Mouse (Mus musculus) limb, embryonic 11.5 days (tissue): ENCODE measurements around the gene Nfic. TPM values are rescaled to one million over a fixed set of nuclear protein-coding genes. Genes with fewer than 3 reads are reported as not detected.

ENCODE experiments used
- ATAC-seq: fragments of 200-750 bp; cut with Nextera tagmentation; 2 replicates; pipeline ENCODE4 v1.8.0; 2017; ENCODE audit warnings: low read depth; ENCODE audit not compliant: insufficient number of reproducible peaks, low FRiP score, low TSS enrichment
- DNase-seq: peaks from one replicate; pipeline ENCODE4 v3.0.0-alpha.2; 2015; ENCODE audit warnings: low spot score
- H3K27ac ChIP-seq: fragments of 300-500 bp; sonication (generic); replicated peaks from 2 replicates; pipeline ENCODE4 v1.5.1; 2014; ENCODE audit warnings: low read depth, mild to moderate bottlenecking, low read length
- H3K27me3 ChIP-seq: fragments of 300-500 bp; sonication (generic); 2 replicates; pipeline ENCODE4 v1.6.1; 2014; ENCODE audit warnings: mild to moderate bottlenecking, low read length, mixed read lengths; ENCODE audit not compliant: control insufficient read depth, insufficient read depth
- H3K36me3 ChIP-seq: fragments of 300-500 bp; sonication (generic); 2 replicates; pipeline ENCODE4 v1.6.1; 2014; ENCODE audit warnings: mild to moderate bottlenecking, low read length, moderate library complexity, mixed read lengths; ENCODE audit not compliant: control insufficient read depth, insufficient read depth
- H3K4me1 ChIP-seq: fragments of 300-500 bp; sonication (generic); 2 replicates; pipeline ENCODE4 v1.6.1; 2014; ENCODE audit warnings: low read length, mixed read lengths; ENCODE audit not compliant: control insufficient read depth, insufficient read depth
- H3K4me2 ChIP-seq: fragments of 300-500 bp; sonication (generic); 2 replicates; pipeline ENCODE4 v1.6.1; 2014; ENCODE audit warnings: low read depth, mild to moderate bottlenecking, moderate library complexity; ENCODE audit not compliant: severe bottlenecking
- H3K4me3 ChIP-seq: fragments of 300-500 bp; sonication (generic); 2 replicates; pipeline ENCODE4 v1.5.1; 2014; ENCODE audit warnings: low read depth, low read length
- H3K9ac ChIP-seq: fragments of 300-500 bp; sonication (generic); 2 replicates; pipeline ENCODE4 v1.6.1; 2014; ENCODE audit warnings: mild to moderate bottlenecking, low read length
- H3K9me3 ChIP-seq: fragments of 300-500 bp; sonication (generic); 2 replicates; pipeline ENCODE4 v1.6.1; 2016; ENCODE audit warnings: low read length; ENCODE audit not compliant: control insufficient read depth
- WGBS: fragments of 180-500 bp; shearing (Covaris S2); extraction: QIAGEN DNeasy Blood & Tissue Kit; methylation state at CpG from one replicate; pipeline ENCODE4 v1.1.7; 2014; 5-methylcytosine and 5-hydroxymethylcytosine counted together
- polyA plus RNA-seq: library from polyadenylated mRNA; unstranded; fragments of >200 nt; fragmentation: Nextera tagmentation; extraction: Ambion mirVana; gene quantifications from 2 replicates; pipeline ENCODE4 v1.2.1, GENCODE M21; 2014

Nfic gene
- polyA plus RNA-seq, 1 experiment from 2014 or later = 16.7 TPM

DNA sequence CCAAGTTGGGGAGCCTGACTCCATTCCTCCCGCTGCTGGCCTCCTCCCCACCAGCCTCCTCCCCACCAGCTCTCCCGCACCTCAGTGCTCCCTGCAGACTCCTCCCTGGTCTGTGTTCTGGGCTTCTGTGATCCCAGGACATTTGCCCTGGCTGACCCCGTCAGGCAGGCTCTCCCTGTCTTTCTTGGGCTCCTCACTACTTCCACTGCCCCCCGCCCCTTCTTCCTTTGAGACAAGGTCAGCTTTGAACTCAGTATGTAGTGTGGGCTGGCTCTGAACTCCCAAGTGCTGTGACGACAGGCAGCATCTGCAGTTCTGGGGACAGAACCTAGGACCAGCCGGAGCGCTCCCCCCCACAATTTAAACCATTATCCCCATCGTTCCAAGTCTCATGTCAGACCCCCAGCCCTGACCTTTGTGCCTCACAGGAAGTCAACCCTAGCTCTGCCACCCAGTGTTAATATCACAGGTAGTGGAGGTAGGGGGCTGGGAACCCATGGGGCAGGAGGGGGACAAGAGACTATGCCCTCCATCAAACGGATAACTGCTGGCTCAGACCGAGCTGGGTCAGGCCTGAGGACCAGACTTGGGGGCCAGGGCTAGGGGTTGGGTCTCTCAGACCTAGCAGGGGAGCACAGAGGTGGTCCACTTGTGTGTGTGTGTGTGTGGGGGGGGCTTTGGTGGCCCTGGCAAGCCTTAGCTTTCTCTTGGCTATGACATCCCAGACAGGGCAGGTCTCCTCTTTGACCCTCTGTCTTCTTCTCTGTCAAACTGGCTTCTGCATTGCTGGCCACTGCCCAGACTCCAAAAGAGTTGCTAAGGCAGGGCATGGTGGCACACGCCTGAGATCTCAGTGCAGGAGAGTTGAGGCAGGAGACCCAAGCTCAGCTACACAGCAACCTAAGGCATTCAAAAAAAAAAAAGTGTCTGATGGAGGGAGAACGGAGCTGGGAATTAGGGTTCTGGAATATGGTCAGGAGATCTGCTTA is 37.9 kb downstream of the Nfic start:
- peak overlapping the region; percentile 52 for H3K9ac ChIP-seq
- H3K27ac ChIP-seq = no peak overlapping the region; the same call in 1 of the 2 replicates
- H3K4me3 ChIP-seq = peak overlapping the region; percentile 28
- ATAC-seq (no peak), DNase-seq (no peak)
- WGBS = 45% methylated on average over 12 of the region's 12 CpGs
- no peaks in the 10 kb centered on the region for H3K27me3 ChIP-seq
- H3K4me1 ChIP-seq = peaks cover 49% of the 10 kb centered on the region
- H3K4me2 ChIP-seq = peak overlapping the region; percentile 72
- no peaks in the 10 kb centered on the region for H3K36me3 ChIP-seq
- no peaks in the 10 kb centered on the region for H3K9me3 ChIP-seq

DNA sequence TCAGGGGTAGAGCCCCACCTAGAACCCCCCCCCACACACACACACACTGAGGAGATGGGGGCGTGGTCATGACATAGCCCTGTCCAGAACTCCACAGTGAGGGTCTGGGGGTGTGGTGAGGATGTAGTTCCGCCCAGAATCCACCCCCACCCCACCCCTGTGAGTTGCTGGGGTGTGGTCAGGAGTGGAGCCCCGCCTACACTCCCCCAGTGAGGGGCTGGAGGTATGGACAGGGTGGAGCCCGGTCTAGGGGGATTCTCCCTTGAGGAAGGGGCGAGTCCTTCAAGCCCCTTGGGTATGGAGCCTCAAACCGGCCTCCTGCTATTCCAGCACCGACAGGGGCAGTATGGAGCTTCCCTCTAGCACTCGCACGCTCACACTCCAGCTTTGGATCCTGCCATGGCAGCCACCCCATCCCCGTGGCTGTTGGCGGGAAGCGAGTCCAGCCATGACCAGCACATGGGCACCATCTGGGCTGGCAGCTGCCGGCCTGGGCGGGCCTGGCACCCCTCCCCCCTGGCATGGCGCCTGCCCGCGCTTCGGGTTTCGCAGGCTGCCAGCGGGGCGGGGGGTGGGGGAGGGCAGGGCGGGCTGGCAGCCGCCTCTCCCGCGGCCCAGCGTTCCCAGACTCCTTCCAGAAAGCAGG is 38.7 kb downstream of the Nfic start:
- peaks cover 49% of the 10 kb centered on the region for H3K4me1 ChIP-seq
- H3K9ac ChIP-seq = peak overlapping the region; percentile 52
- H3K27ac ChIP-seq = peak overlapping the region; percentile 30; the same call in 1 of the 2 replicates
- no peaks in the 10 kb centered on the region for H3K27me3 ChIP-seq
- H3K36me3 ChIP-seq = no peaks in the 10 kb centered on the region
- DNase-seq (peak; percentile 83), ATAC-seq (peak; percentile 70)
- peak overlapping the region; percentile 28 for H3K4me3 ChIP-seq
- WGBS = 2% methylated on average over 18 of the region's 26 CpGs
- H3K9me3 ChIP-seq = no peaks in the 10 kb centered on the region
- H3K4me2 ChIP-seq = peak overlapping the region; percentile 72

DNA sequence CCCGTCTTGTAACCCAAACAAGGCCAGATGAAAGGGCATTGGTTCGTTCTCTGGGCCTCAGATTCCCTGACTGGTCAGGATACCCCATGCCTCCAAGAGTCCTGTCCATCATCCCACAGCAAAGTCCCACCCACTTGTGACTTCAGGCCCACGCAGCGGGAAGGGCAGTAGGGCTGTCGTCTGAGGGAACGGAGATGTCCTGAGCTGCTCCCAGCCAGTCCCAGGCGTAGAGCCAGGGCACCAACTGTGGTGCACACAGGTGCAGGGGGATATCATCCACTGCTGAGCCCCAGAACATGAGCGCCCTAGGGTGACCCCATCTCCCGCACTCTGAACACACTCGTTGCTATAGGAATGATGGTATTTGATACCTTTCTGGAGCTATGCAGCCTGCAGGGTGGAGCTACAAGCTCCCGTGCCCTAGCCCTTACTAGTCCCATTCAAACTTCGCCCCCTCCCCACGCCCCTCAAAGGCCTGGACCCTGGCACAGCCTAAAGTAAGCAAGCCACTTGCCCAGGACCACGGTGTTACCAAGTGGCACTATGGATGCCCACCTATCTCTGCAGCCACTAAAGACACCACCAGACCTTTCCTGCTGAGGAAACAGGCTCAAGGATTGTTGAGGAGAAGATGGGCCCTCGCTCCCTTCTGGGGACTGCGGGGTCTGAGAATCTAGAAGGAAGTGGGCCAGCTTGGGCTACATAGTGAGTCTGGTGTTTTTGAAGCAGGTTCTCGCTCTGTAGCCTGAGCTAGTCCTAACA is 39.7 kb downstream of the Nfic start:
- ATAC-seq = no peak
- Histone ChIP-seq H3K4me3 (no peak overlapping the region), H3K4me1 (peaks cover 49% of the 10 kb centered on the region), H3K4me2 (no peak overlapping the region), H3K27ac (0 out of 2 replicates have a peak overlapping the region, but pooled peaks have one; percentile 33), H3K9ac (peak overlapping the region; percentile 22; the same call in 1 of the 2 replicates), H3K9me3 (no peaks in the 10 kb centered on the region), H3K27me3 (no peaks in the 10 kb centered on the region), H3K36me3 (no peaks in the 10 kb centered on the region)
- 66% methylated on average over 17 of the region's 17 CpGs for WGBS
- no peak for DNase-seq

DNA sequence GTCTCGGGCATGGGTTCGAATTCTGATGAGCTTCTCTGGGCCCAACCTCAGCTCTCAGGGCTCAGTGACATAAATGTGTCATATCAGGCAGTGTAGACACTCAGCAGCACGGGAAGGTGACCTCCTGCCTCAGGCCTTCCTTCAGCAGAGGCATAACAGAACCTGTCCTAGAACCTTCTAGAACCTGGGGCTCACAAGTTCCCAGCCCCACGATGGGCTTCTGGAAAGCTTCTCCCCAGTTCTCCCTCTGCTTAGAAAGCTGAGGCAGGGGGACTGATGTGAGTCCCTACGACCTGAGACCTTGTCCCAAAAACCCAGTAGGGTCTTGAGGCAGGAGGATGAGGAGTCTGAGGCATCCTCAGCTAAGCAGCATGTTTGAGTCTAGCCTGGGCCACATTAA is 40.3 kb downstream of the Nfic start:
- peaks cover 50% of the 10 kb centered on the region for H3K4me1 ChIP-seq
- ATAC-seq (no peak), DNase-seq (no peak)
- no peaks in the 10 kb centered on the region for H3K27me3 ChIP-seq
- H3K9me3 ChIP-seq = no peaks in the 10 kb centered on the region
- H3K4me2 ChIP-seq = no peak overlapping the region
- no peak overlapping the region for H3K9ac ChIP-seq
- no peak overlapping the region for H3K4me3 ChIP-seq
- no peaks in the 10 kb centered on the region for H3K36me3 ChIP-seq
- H3K27ac ChIP-seq = no peak overlapping the region
- WGBS = 81% methylated on average over 5 of the region's 5 CpGs

DNA sequence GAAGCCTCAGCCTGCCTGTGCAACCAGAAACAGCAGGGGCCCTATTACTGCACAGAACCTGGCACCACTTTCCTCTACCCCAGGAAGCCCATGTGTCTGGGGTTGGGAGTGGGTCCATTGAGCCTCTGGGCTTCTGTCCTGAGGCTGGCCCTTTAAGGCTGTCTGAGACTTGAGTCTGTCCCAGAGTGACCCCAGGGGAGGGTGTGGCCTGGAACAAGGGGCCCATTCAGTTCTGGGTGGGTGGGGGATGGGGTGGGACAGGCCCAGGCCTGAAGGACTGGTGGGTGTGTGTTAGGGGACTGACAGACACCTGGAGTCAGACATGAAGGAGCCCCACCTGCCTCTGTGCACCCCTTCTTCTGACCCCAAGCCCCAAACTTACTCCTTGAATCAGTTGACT is 40.8 kb downstream of the Nfic start:
- no peak overlapping the region for H3K4me3 ChIP-seq
- H3K27me3 ChIP-seq = no peaks in the 10 kb centered on the region
- H3K9me3 ChIP-seq = no peaks in the 10 kb centered on the region
- peaks cover 53% of the 10 kb centered on the region for H3K4me1 ChIP-seq
- H3K9ac ChIP-seq = no peak overlapping the region
- H3K36me3 ChIP-seq = no peaks in the 10 kb centered on the region
- no peak for ATAC-seq
- peak overlapping the region; percentile 11 for H3K27ac ChIP-seq
- no peak overlapping the region for H3K4me2 ChIP-seq
- DNase-seq = no peak

DNA sequence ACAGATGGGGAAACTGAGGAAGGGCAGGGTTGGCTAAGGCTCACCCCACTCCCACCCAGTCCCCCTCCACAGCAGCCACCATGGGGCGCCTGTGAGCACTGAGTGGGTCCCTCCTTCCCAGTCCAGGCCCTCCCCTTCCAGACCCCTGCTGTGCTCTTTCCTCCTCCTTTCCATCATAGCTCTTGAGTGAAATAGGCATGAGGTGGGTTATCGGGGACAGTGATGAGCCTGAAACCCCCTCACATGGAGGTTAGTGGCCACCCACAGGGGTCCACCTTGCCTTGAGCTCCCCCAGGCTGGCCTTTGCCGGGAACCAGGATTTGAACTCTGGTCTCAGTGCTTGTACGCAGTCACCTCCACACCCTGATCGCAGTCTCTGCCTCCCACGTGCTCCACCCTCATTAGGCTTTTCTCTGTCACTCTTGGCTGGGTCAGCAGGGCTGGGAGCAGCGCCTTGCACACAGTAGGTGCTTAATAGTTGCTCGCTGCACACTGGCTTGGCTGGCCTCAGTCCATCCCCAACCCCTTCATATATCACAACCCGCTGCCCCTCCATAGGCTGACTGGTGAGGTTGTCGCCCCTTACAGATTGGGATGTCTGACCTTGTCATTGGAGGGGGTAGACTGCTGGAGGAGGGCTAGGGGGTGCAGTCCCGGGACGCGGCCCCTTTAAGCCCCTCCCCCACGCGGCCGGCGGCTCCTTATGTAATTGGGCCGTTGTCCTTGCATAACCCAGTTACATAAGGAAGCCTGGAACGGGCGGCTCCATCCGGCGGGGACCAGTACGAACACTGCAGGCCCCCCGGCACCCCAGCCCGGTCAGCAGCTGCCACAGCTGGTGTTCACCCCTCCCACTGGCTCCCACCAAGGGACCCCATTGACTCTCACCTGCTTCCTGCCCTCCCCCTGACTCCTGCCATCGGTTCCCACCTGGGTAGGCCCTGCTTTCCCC is 41.8 kb downstream of the Nfic start:
- Histone ChIP-seq H3K36me3 (no peaks in the 10 kb centered on the region), H3K27ac (peak overlapping the region; percentile 11; the same call in 1 of the 2 replicates), H3K4me1 (peaks cover 60% of the 10 kb centered on the region), H3K4me2 (peak overlapping the region; percentile 27), H3K4me3 (peak overlapping the region; percentile 6; the same call in 1 of the 2 replicates), H3K9ac (peak overlapping the region; percentile 45), H3K9me3 (no peaks in the 10 kb centered on the region), H3K27me3 (no peaks in the 10 kb centered on the region)
- WGBS = 29% methylated on average over 26 of the region's 26 CpGs
- ATAC-seq = no peak
- DNase-seq = peak; percentile 76

DNA sequence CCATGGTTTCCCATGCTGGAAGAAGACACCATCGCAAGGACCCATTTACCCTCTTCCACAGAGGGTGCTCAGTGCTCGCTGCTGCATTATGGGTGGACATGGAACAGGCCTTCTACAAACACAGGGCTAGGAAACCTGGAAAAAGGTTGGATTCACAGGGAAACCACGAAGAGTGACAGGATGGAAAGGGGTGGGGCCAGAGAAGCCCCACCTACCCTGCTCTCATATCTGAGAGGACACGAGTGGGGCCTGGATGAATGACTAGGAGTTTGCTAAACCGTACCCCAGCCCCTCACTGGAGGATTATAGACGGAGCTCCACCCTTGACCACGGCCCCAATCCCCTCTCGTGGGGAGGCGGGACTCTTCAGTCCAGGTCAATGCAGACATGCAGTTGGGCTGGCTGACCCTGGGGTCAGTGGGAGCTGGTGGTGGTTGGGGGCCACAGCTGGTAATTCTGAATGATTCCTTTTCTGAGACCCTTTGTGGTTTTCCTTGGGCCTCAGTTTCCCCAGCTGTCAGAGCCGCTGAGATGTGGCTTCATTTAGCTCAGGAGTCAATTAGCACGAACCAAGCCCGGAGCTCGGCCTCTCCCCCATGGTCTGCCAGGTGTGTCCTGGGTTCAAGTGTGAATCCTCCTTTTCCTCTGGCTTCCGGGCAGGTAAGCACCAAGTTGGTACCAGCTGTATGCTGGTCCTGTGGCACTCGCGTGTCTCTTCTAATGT is 42.7 kb downstream of the Nfic start:
- WGBS = 79% methylated on average over 16 of the region's 16 CpGs
- ATAC-seq (no peak), DNase-seq (no peak)
- no peak overlapping the region for H3K27ac ChIP-seq
- no peaks in the 10 kb centered on the region for H3K36me3 ChIP-seq
- H3K9ac ChIP-seq = no peak overlapping the region
- no peaks in the 10 kb centered on the region for H3K9me3 ChIP-seq
- H3K4me1 ChIP-seq = peaks cover 65% of the 10 kb centered on the region
- H3K4me2 ChIP-seq = no peak overlapping the region
- no peak overlapping the region for H3K4me3 ChIP-seq
- H3K27me3 ChIP-seq = peaks cover 6% of the 10 kb centered on the region; the same call in 1 of the 2 replicates
